Mouse (Mus musculus) stomach, embryonic 14.5 days (tissue): ENCODE measurements at regions not wholly inside any gene's neighbourhood (a gene's known extent, or its start where the extent isn't known, plus 50 kb on each side); places are given as distances from the start of the nearest gene placed in this dataset.
"Not testable (repeated sequence)": the region's sequence is repeated elsewhere in the genome, so short reads cannot be mapped to it uniquely, and the experiment has no call there.

Experiments used
- ATAC-seq: fragments of 200-750 bp; cut with Nextera tagmentation; 2 replicates; pipeline ENCODE4 v1.8.0; 2017; ENCODE audit warnings: low read depth, moderate TSS enrichment; ENCODE audit not compliant: insufficient number of reproducible peaks, insufficient read depth, low FRiP score
- H3K27ac ChIP-seq: fragments of 300-500 bp; sonication (generic); 2 replicates; pipeline ENCODE4 v1.5.1; 2014; ENCODE audit warnings: mild to moderate bottlenecking, low read length, moderate library complexity, mixed read lengths
- H3K27me3 ChIP-seq: fragments of 300-500 bp; sonication (generic); 2 replicates; pipeline ENCODE4 v1.6.1; 2014; ENCODE audit warnings: low read length, control low read depth, mixed read lengths; ENCODE audit not compliant: control insufficient read depth, insufficient read depth
- H3K36me3 ChIP-seq: fragments of 300-500 bp; sonication (generic); 2 replicates; pipeline ENCODE4 v1.6.1; 2014; ENCODE audit warnings: mild to moderate bottlenecking, control low read depth, low read length, moderate library complexity, mixed read lengths; ENCODE audit not compliant: control insufficient read depth, insufficient read depth
- H3K4me1 ChIP-seq: fragments of 300-500 bp; sonication (generic); 2 replicates; pipeline ENCODE4 v1.6.1; 2014; ENCODE audit warnings: low read length, control low read depth, mixed read lengths; ENCODE audit not compliant: control insufficient read depth, insufficient read depth
- H3K4me2 ChIP-seq: fragments of 300-500 bp; sonication (generic); replicated peaks from 2 replicates; pipeline ENCODE4 v1.6.1; 2014; ENCODE audit warnings: low read depth, low read length, control low read depth
- H3K4me3 ChIP-seq: fragments of 300-500 bp; sonication (generic); 2 replicates; pipeline ENCODE4 v1.5.1; 2014; ENCODE audit warnings: low read depth, low read length, control low read depth
- H3K9ac ChIP-seq: fragments of 300-500 bp; sonication (generic); replicated peaks from 2 replicates; pipeline ENCODE4 v1.6.1; 2014; ENCODE audit warnings: low read depth, mild to moderate bottlenecking, control low read depth, low read length, moderate library complexity, mixed read lengths
- H3K9me3 ChIP-seq: fragments of 300-500 bp; sonication (generic); 2 replicates; pipeline ENCODE4 v1.6.1; 2016; ENCODE audit warnings: low read depth, low read length, control low read depth; ENCODE audit not compliant: control insufficient read depth
- WGBS: fragments of 180-500 bp; shearing (Covaris S2); extraction: QIAGEN DNeasy Blood & Tissue Kit; methylation state at CpG from one replicate; pipeline ENCODE4 v1.1.7; 2014; 5-methylcytosine and 5-hydroxymethylcytosine counted together

DNA sequence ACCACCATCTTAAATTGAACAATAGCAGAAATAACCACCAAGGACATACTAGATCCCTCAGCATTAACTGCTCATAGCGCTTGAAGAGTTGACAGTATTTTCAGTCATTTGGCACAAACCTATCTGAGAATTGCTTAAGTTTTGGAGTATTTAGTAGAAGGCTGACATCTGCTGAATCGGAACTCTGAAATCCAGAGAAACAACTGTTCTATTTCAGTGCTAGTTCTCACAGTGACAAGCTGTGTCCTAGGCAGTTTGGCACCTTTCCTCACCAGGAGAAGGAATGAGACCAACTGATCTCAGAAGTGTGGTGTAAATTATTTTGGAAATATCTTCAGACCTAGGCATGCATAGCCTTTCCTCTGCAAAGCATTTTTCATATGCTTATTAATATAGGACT, 330.4 kb upstream of the Ube2e3 start:
- H3K4me1 ChIP-seq = 0 out of 2 replicates have a peak, but pooled peaks cover 4% of the 10 kb centered on the region
- no peak overlapping the region for H3K27ac ChIP-seq
- ATAC-seq = no peak
- no peak overlapping the region for H3K9ac ChIP-seq
- no peaks in the 10 kb centered on the region for H3K9me3 ChIP-seq
- 76% methylated on average over 2 of the region's 2 CpGs for WGBS
- H3K4me3 ChIP-seq = no peak overlapping the region
- H3K4me2 ChIP-seq = no peak overlapping the region
- H3K27me3 ChIP-seq = no peaks in the 10 kb centered on the region
- H3K36me3 ChIP-seq = no peaks in the 10 kb centered on the region

DNA sequence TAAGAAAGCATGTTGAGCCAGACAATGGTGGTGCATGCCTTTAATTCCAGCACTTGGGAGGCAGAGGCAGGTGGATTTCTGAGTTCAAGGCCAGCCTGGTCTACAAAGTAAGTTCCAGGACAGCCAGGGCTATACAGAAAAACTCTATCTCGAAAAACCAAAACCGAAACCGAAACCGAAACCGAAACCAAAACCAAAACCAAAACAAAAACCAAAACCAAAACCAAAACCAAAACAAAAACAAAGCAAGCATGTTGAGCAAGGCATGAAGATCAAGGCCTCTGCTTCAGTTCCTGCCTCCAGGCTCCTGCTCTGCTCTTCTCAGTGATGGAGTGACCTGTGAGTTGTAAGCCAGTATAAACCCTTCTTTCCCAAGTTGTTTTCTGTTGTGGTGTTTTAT, 334.0 kb upstream of the Ube2e3 start:
- H3K9ac ChIP-seq, ATAC-seq, H3K4me1 ChIP-seq, H3K4me2 ChIP-seq, H3K27ac ChIP-seq, H3K27me3 ChIP-seq, H3K9me3 ChIP-seq, H3K36me3 ChIP-seq, H3K4me3 ChIP-seq: not testable (repeated sequence)
- 98% methylated on average over 5 of the region's 5 CpGs for WGBS

DNA sequence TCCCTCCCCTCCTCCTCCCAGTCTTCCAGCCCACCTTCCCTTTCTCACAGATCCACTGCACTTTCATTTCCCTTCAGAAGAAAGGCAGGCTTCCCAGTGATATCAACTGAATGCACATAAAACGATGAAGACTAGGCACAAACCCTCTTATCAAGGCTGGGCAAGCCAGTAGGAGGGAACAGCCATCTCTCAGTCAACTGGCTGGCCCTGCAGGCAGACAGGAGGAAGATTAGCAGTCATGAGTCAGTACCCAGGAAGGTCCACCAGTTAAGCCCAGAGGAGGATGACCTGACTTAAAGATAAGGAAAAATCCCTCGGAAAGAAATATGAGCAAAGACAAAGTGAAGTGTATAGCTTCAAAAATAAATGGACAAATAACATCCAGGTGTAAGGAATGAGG, 337.4 kb upstream of the Ube2e3 start:
- no peaks in the 10 kb centered on the region for H3K9me3 ChIP-seq
- no peaks in the 10 kb centered on the region for H3K4me1 ChIP-seq
- no peak overlapping the region for H3K4me2 ChIP-seq
- no peak overlapping the region for H3K4me3 ChIP-seq
- no peak for ATAC-seq
- H3K27me3 ChIP-seq = no peaks in the 10 kb centered on the region
- H3K36me3 ChIP-seq = no peaks in the 10 kb centered on the region
- 34% methylated on average over 2 of the region's 2 CpGs for WGBS
- H3K27ac ChIP-seq = no peak overlapping the region
- H3K9ac ChIP-seq = no peak overlapping the region

DNA sequence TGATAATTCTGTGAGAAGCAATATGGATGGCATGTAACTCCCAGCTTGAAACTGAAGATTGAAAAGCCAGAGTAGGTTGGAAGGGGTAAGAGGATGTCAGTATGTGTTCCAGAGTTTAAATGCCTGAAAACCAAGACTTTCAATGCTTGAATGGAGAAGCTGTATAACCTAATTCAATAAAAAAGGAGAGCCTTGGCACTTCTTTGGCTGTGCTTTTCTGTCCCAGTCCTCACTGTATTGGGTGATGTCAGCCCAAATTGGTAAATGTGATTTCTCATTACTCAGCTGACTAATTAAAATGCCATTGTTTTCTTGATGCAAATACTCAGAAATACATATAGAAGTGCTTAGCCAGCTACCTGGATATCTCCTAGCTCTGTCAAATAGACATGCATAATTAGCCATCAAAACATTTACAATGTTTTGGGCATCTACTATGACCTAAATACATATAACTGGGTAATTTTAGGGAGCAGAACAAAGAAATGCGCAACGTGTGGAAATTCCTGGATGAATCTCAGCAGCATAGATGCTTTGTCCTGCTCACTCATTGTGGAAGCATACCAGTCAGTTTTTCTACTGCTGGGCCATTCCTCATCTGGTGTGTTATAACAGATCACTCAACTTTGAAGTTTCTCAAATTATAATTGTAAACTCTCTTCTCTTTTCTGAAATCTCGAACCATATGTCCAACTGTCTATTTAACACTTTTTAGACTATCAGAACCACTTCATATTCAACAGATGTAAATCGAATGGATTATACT, 347.5 kb upstream of the Ube2e3 start:
- Histone ChIP-seq H3K9me3 (no peaks in the 10 kb centered on the region), H3K27ac (no peak overlapping the region), H3K4me3 (no peak overlapping the region), H3K4me1 (no peaks in the 10 kb centered on the region), H3K9ac (no peak overlapping the region), H3K36me3 (no peaks in the 10 kb centered on the region), H3K4me2 (no peak overlapping the region), H3K27me3 (no peaks in the 10 kb centered on the region)
- 84% methylated on average over 4 of the region's 4 CpGs for WGBS
- no peak for ATAC-seq

DNA sequence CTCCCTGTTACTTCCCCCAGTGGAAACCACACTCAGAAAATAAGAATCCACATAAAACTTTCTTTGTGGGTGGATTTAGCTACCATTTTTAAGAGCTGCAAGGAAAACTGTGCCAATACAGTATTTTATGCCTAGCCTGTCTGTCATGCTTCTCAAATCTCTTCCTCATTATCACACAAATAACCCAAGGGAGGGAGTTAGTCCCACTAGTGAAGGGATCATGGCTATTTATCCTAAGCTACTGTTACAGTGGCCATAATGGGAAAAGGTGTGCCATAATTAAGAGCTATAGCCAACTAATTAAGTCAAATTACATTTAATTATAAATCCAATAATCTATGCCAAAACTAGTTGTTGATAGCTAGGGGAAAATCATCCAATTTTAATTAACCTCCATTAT, 374.8 kb upstream of the Ube2e3 start:
- no peak overlapping the region for H3K9ac ChIP-seq
- no peak overlapping the region for H3K27ac ChIP-seq
- no peaks in the 10 kb centered on the region for H3K27me3 ChIP-seq
- H3K4me3 ChIP-seq = no peak overlapping the region
- no peaks in the 10 kb centered on the region for H3K36me3 ChIP-seq
- no peaks in the 10 kb centered on the region for H3K9me3 ChIP-seq
- H3K4me2 ChIP-seq = no peak overlapping the region
- H3K4me1 ChIP-seq = no peaks in the 10 kb centered on the region
- no peak for ATAC-seq

DNA sequence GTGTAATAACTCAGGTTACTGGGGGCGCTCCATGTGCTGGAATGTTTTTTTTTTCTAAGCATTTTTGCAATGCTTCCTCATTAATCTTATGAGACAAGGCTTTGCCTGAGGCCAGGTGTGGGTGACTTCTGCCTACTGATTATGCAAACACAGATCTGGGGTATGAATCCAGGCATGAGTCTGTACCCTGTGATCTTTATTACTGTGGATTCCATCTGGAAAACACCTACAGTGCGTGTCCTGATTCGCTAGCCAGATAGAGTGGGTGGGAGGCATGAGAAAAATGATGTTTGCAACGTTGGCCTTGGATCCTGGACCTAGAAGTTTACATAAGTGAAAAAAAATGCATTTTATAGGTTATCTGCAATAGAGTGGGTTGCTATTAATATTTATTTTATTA, 387.9 kb upstream of the Ube2e3 start:
- no peaks in the 10 kb centered on the region for H3K4me1 ChIP-seq
- H3K4me3 ChIP-seq = no peak overlapping the region
- H3K9ac ChIP-seq = no peak overlapping the region
- no peaks in the 10 kb centered on the region for H3K36me3 ChIP-seq
- no peaks in the 10 kb centered on the region for H3K27me3 ChIP-seq
- H3K27ac ChIP-seq = no peak overlapping the region
- ATAC-seq = no peak
- WGBS = 43% methylated on average over 4 of the region's 4 CpGs
- H3K4me2 ChIP-seq = no peak overlapping the region
- H3K9me3 ChIP-seq = no peaks in the 10 kb centered on the region

DNA sequence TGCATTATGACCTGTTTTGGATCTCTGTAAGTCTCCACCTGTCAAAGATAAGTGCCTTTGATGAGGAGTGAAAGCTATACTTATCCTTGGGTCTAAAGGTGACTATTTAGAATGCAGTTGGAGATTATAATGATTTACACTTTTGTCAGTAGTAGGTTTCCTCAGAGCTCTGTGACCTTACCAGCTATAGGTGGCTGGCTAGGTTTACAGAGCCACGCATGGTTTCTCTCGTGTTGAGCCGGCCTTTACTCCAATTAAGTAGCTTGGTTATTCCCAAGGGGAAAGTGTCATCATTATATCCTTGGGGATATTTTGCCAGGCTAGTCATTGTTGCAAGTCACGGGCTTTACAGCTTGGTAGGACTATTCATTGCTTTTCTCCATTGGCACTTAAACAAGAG, 408.5 kb upstream of the Ube2e3 start:
- Histone ChIP-seq H3K9ac (no peak overlapping the region), H3K4me3 (no peak overlapping the region), H3K9me3 (peaks cover 5% of the 10 kb centered on the region; the same call in 1 of the 2 replicates), H3K27ac (no peak overlapping the region), H3K27me3 (no peaks in the 10 kb centered on the region), H3K4me1 (no peaks in the 10 kb centered on the region), H3K4me2 (no peak overlapping the region), H3K36me3 (no peaks in the 10 kb centered on the region)
- WGBS = 71% methylated on average over 4 of the region's 4 CpGs
- ATAC-seq = no peak

DNA sequence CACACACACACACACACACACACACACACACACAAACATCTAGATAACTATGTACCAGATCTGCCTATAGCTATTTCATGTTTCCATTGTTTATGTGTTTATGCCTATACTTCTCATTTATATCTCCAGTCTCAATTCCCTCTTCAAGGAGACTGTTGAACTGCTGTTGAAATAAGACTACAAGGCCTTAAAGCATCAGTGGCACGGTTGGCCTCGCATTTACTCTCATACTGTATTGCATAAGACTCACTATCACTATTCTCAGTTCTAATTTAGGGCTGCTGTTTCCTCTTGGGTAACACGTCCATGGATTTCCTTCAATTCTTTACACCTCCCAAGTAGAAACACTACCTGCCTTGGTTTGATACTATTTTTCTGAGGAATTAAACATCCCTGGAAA, 414.5 kb upstream of the Ube2e3 start:
- peaks cover 5% of the 10 kb centered on the region; the same call in 1 of the 2 replicates for H3K9me3 ChIP-seq
- H3K27me3 ChIP-seq = no peaks in the 10 kb centered on the region
- no peak overlapping the region for H3K27ac ChIP-seq
- 87% methylated on average over 3 of the region's 3 CpGs for WGBS
- no peak overlapping the region for H3K4me3 ChIP-seq
- H3K36me3 ChIP-seq = no peaks in the 10 kb centered on the region
- no peak overlapping the region for H3K4me2 ChIP-seq
- no peaks in the 10 kb centered on the region for H3K4me1 ChIP-seq
- no peak overlapping the region for H3K9ac ChIP-seq
- no peak for ATAC-seq

DNA sequence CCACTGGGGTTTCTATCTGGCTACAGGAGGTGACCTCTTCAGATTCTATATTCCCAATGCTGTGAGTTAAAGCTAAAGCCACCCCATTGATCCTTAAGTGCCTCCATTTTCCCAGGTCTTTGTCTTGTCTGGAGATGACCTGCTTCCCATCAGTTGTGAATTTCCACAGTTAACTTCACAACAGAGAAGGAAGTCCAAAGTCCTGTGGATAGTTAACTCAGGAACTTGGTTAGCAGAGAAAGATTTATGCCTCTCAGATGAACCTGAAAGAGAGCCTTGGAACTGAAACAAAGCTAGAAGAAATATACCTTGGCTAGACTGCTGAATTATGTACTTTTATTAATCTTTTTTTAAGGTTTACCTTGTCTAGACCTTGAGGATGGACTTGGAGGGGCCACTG, 431.1 kb upstream of the Ube2e3 start:
- Histone ChIP-seq H3K27ac (no peak overlapping the region), H3K27me3 (no peaks in the 10 kb centered on the region), H3K4me3 (no peak overlapping the region), H3K4me2 (no peak overlapping the region), H3K4me1 (no peaks in the 10 kb centered on the region), H3K9me3 (no peaks in the 10 kb centered on the region), H3K36me3 (no peaks in the 10 kb centered on the region), H3K9ac (no peak overlapping the region)
- no peak for ATAC-seq
